Mouse (Mus musculus): ENCODE results near the gene Hist1h1b.
"Not testable (repeated sequence)": the region's sequence is repeated elsewhere in the genome, so short reads cannot be mapped to it uniquely, and the experiment has no call there.

Hist1h1b gene

DNA sequence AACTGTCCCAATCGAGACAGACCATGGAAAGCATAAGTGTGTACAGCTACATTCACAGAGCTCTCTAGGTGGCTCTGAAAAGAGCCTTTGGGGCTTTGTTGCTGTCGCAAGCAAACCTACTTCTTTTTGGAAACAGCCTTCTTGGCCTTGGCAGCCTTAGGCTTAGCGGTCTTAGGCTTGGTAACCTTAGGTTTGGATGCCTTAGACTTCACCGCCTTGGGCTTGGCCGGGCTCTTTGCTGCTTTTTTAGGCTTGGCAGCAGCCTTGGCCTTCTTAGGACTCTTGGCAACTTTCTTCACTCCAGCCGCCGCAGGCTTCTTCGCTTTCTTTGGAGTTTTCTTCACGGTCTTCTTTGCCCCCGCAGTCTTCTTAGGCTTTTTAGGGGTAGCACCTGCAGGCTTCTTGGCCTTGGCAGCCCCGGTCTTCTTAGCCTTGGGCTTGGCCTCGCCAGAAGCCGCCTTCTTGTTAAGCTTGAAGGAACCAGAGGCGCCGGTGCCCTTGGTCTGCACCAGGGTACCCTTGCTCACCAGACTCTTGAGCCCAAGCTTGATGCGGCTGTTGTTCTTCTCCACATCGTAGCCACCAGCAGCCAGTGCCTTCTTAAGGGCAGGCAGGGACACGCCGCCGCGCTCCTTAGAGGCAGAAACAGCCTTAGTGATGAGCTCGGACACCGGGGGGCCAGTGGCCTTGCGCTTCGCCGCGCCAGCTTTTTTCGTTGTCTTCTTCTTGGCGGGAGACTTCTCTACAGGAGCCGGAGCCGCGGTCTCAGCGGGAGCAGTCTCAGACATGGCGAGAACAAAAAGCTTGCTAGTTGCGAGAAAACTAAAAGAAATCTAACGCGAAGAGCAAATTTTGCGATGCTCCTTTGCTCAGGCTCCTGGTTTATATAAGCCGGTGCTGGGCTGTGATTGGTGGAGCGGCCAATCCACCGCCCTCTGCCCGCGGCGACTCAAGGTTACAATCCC lies at the start of gene Hist1h1b:
Gene Hist1h1b, minus strand, starts transcription at position 859 of the 965 bp plus-strand sequence.
- DNase-seq (ENCODE audit: low read depth, low spot score): peak; percentile 87

DNA sequence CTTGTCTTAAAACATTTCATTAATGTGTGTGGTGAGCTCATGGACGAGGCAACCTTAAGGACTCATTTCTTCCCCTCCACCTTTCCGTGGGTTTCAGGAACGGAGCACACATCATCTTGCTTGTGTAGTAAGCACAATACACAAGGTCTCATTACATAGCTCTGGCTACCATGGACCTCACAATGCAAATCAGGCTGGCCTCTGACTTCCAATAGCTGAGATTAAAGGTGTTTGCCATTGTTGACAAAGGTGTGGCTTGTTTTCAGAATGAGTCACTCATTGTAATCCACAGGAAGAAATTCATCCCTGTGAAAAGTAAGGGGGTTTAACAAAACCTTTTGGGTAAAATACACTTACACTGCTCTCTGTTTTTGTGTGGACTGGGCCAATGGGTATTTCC lies 48.1 kb upstream of the Hist1h1b start:
- no peak for DNase-seq (ENCODE audit: low read depth, low spot score)

GRCm38 (mm10) chr13:21820082-21820890 lies 39.9 kb upstream of the Hist1h1b start:
- not testable (repeated sequence) for DNase-seq (ENCODE audit: low read depth, low spot score)

- DNase-seq (ENCODE audit: low read depth, low spot score): not testable (repeated sequence)
Observed at GRCm38 (mm10) chr13:21812092-21812491, 31.7 kb upstream of the Hist1h1b start.

GRCm38 (mm10) chr13:21811539-21811938 lies 31.1 kb upstream of the Hist1h1b start, which contains the start of gene Hist1h4m:
Hist1h4m (plus strand) TSS chr13:21811746.
- DNase-seq (ENCODE audit: low read depth, low spot score): not testable (repeated sequence)

DNA sequence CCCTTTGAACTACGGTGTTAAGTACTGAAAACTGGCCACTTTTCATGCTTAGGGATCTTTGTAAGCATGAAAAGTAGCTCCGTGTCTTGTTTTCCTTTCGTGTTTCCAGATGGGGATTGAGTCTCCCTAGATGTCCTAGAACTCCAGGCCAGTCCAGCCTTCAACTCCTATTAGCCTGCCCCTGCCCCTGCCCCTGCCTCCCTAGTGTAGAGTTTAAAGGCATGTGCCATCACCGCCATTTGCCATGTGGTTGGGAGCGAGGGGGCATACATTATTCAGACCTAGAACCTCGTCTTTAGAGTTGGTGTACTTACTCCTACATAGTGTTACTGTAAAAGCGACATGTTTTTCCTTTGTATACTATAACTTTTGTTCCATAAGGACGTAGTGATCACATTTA lies 30.6 kb upstream of the Hist1h1b start:
- not testable (repeated sequence) for DNase-seq (ENCODE audit: low read depth, low spot score)

DNA sequence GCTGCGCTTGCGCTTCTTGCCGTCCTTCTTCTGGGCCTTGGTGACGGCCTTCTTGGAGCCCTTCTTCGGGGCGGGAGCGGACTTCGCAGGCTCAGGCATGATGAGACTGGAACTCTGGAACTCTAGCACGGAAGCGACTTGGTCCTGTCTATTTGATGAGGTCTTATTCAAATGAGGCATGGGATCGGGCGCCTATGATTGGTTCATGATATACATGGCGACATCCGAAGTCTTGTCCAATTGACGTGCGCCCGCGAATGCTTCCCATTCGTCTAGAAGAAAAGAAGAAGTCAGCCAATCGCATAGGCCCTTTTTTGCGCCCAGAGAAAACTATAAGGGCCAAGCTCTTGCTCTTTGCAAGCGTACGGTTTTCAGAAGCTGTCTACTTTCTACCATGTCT lies 29.6 kb upstream of the Hist1h1b start, which contains the start of the genes Hist1h2bq and Hist1h2ao:
Gene Hist1h2bq, minus strand, starts transcription at position 125 of the 400 bp plus-strand sequence.
Gene Hist1h2ao, plus strand, starts transcription at position 393 of the 400 bp plus-strand sequence.
- not testable (repeated sequence) for DNase-seq (ENCODE audit: low read depth, low spot score)

GRCm38 (mm10) chr13:21803058-21803457 lies 22.6 kb upstream of the Hist1h1b start:
- DNase-seq (ENCODE audit: low read depth, low spot score): not testable (repeated sequence)

DNA sequence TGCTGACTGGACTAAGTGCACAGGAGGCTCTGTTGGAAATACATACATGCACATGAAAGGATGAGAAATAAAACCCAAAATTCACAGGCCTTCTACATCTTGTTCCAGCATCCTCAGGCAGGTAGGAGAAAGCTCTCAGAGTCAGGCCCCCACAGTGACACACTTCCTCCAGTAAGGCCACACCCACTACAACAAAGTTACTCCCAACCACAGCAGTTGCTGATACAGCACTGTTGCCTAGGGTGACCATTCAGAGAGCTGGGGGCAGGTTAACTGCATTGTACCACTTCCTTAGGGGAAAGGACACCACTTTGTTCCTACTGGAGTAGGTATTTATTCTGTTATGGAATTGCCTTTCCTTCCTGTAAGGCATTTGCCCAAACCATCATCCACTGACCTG lies 16.7 kb upstream of the Hist1h1b start:
- DNase-seq (ENCODE audit: low read depth, low spot score): not testable (repeated sequence)

GRCm38 (mm10) chr13:21795584-21795983 lies 15.2 kb upstream of the Hist1h1b start:
- no peak for DNase-seq (ENCODE audit: low read depth, low spot score)

- no peak for DNase-seq (ENCODE audit: low read depth, low spot score)
Observed at GRCm38 (mm10) chr13:21790601-21791283, 10.3 kb upstream of the Hist1h1b start.

- DNase-seq (ENCODE audit: low read depth, low spot score): no peak
Observed at GRCm38 (mm10) chr13:21789925-21790324, 9.5 kb upstream of the Hist1h1b start.

DNA sequence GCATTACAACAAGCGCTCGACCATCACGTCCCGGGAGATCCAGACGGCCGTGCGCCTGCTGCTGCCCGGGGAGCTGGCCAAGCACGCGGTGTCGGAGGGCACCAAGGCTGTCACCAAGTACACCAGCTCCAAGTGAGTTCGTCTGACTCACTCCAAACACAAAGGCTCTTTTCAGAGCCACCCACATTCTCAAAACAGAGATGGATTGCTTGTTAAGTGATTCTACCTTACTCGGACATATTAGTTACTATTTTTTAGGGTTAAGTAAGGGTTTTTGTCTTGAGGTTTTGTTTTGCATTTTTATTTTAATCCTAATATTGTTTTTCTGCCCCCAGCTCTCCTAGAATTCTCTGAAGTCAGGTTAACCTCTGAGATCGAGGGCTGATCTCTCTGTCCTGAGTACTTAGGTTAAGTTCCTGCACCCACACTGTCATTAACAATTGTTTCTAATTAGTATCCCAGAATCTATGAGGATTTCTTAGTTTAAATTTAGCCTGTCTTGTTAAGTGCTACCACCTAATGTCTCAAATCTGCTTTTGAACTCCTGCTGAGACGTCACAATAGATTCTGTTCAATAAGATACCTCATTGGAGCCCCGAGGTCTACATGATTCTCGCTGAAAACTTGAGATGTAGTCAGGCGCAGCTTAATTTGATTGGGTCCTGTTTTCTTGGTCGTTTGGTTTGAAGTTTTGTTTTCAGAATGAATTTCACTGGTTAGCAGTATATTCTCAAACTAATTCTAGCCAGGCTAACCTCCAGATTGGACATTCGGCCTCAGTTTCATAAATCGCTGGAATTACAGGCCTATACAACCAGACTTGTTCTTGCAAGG lies 7.6 kb upstream of the Hist1h1b start:
- DNase-seq (ENCODE audit: low read depth, low spot score): peak; percentile 43

- DNase-seq (ENCODE audit: low read depth, low spot score): peak; percentile 96
Observed at GRCm38 (mm10) chr13:21786899-21787629, 6.6 kb upstream of the Hist1h1b start, which contains the start of the genes Hist1h2an and Hist1h2bp. Hist1h2an (minus strand) TSS chr13:21787218. Hist1h2bp (plus strand) TSS chr13:21787461.

DNA sequence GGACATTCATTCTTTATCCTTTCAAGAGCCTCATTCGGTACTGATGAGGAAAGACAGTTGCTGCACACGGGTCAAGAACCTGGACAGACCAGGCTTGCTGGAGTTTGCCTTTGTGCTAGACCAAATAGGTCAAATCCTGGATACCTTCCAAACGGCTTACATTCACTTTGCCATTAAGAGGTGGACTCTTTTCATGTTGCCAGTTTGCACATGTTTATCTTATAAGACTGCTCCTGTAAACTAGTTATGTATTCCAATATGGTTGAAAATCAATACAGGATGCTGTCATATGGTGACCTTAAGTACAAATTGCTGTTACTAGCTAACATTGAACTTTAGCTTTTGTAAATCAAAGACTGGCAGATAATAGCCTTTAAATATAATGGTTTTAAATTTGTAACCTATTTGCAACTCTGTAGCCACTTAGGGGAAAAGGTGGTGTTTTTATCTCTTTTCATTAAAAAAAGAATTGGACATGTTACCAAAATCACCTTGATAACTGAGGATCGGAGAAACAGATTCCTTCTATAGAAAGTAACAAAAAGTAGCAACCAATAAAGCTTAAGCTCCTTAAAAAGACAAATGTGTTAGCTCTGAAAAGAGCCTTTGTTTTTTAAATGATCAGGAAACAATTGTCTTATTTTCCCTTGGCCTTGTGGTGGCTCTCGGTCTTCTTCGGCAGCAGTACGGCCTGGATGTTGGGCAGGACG lies 5.9 kb upstream of the Hist1h1b start:
- peak; percentile 52 for DNase-seq (ENCODE audit: low read depth, low spot score)

DNA sequence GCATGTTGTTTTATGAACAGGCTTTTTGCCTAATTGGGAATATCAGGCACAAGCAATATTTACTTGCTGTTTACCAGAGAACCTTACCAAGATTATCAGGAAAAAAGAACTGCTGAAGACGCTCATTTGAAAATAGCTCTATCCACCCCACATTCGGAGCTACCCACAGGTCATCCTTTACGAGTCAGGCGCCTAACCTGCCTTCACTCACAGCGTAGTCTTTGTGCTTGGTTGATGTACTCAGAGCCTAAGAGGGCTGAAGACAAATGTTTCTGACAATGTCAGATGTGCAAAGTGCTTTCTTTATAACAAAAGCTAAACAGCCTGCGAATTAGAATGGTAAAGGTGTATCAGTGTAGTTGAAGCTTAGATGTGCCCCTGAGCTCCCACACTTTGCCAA lies 3.9 kb upstream of the Hist1h1b start:
- DNase-seq (ENCODE audit: low read depth, low spot score): no peak

DNA sequence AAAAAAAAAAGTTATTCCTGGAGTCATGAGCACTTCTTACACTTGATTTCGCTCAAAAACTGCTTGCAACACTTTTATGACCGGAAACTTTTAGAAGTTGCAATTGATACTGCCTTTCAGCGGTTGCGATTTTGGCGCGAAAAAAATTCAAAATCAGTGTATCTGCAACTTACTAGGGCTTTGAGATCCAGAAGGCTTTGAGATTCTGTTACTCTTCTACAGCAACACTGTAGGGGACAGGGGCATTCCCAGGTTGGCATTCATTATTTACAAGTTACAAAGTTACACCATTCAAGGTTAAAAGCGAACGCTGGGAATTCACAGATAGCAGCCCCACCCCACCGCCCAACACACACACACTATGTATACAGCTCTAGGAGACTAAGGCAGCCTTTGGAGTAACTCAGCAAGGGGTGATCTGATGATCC lies 3.3 kb upstream of the Hist1h1b start:
- DNase-seq (ENCODE audit: low read depth, low spot score): peak; percentile 63

DNA sequence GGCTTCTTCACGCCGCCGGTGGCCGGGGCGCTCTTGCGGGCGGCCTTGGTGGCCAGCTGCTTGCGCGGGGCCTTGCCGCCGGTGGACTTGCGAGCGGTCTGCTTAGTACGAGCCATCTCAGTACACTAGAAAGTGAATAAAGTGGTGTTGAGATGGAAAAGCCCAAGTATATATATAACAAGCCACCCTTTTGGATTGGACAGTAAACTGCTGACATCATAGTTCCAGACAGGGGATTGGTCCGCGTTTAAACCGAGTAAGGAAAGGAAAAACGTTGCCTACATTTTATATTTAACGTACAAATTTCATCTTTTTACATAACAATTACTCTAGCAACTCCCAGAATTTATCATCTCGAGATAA lies 2.8 kb upstream of the Hist1h1b start, which contains the start of gene Hist1h3i:
Gene Hist1h3i, minus strand, starts transcription at position 116 of the 363 bp plus-strand sequence.
- DNase-seq (ENCODE audit: low read depth, low spot score): peak; percentile 92

All from c-Kit-negative CD71-positive TER-119-positive erythroid progenitor cells, embryonic 14.5 days (primary cell).